Mouse (Mus musculus) left cerebral cortex, postnatal 4 days (tissue): ENCODE results near the gene Snrpc. TPM values are rescaled to one million over a fixed set of nuclear protein-coding genes. Genes with fewer than 3 reads are reported as not detected.

Source experiments
- DNase-seq: peaks from one replicate; pipeline ENCODE4 v3.0.0-alpha.2; 2022
- intact Hi-C: fragments of 180-260 bp; cut with DNase I; formaldehyde crosslinking; loops from one replicate; pipeline ENCODE4 v1.15.1; 2025
- total RNA-seq, 2 experiments: library from RNA; stranded (reverse); gene quantifications; 2 replicates each; pipeline ENCODE4 v1.2.3; 2021

The Snrpc gene
- total RNA-seq, 2 experiments from 2014 or later, result 97.7 to 108 TPM

DNA sequence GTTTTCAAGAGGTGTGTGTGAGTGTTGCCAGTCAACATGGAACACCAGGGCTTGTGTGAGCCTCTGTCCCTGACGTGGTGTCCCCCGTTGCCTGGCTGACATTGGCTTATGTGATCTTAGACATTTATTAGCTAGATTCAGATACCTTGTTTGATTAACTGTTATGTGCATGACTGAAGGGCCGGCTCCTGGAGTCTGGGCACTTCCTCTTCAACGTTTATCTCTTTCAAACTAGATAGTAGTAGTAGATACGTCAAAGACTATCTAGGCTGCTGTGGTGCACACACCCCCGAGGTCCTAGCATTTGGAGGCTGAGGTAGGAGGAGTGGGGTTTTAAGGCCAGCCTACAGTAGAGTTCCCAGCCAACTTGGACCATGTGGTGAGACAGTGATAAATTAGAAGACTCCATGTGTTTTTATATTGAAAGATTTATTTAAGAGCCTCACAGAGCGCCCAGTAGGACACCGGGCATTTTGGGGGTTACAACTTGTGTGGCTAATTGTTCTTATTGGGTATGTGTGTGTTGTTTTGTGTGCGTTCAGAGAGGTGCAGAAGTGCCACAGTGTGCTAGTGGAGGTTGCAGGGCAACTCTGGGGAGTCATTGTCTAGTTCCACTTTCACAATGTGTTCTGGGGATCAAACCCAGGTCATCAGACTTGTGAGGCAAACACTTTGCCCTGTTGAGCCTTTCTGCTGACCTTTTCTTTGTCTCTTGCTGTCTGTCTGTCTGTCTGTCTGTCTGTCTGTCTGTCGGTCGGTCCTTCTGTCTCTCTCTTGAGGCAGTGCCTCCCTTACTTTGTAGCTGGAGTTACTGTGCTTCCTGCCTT lies 19.9 kb downstream of the Snrpc start:
- intact Hi-C loops, result no loop called here
- DNase-seq, result no peak

- no peak for DNase-seq
- intact Hi-C loops, result no loop called here
Observed at GRCm38 (mm10) chr17:27859131-27859530, 21.2 kb downstream of the Snrpc start.

GRCm38 (mm10) chr17:27865461-27865860 lies 27.5 kb downstream of the Snrpc start:
- intact Hi-C loops, result no loop called here
- DNase-seq, result no peak

- DNase-seq, result no peak
- intact Hi-C loops, result no loop called here
Observed at GRCm38 (mm10) chr17:27866737-27867136, 28.8 kb downstream of the Snrpc start.

- intact Hi-C loops, result no loop called here
- DNase-seq, result no peak
Observed at GRCm38 (mm10) chr17:27871851-27872250, 33.9 kb downstream of the Snrpc start.

GRCm38 (mm10) chr17:27873583-27873982 lies 35.6 kb downstream of the Snrpc start:
- DNase-seq, result no peak
- intact Hi-C loops, result no loop called here

- intact Hi-C loops, result no loop called here
- no peak for DNase-seq
Observed at GRCm38 (mm10) chr17:27874510-27874909, 36.6 kb downstream of the Snrpc start.

DNA sequence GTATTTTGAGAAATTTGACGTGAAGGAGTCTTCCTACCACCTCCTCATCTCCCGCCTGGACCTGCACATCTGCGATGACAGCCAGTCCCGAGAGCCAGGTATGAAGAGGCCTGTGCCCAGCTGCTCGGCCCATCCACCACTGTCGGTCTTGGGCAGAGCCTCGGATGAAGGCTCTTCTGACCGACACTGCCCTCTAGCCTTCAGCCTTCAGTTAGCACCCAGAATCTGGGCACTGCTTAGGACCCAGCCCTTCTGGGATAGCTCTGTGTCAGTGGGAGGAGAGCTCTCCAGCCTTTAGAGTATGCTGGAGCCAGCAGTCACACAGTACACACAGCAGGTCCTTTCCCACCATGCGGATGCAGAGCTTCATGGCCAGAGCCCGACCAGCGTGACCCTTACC lies 43.6 kb downstream of the Snrpc start:
- no peak for DNase-seq
- intact Hi-C loops, result no loop called here

DNA sequence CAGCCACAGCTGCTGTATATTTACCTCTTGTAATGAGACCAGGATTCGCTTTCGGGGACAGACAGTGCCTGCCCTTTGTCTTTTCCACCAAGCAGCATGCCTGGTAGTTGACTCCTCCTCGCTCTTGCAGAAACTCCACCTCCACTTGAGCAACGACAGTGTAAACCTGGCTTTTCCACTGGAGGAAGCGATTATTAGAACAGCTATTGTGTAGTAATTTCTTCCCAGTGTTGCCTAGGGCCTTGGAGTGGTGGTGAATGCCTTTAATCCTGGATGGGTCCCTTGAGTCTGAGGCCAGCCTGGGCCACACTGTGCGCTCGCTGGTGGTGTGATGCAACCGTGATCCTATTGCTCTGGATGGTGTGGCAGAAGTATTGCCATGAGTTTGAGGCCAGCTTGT lies 45.2 kb downstream of the Snrpc start:
- no peak for DNase-seq
- intact Hi-C loops, result no loop called here

GRCm38 (mm10) chr17:27883994-27884393 lies 46.0 kb downstream of the Snrpc start:
- intact Hi-C loops, result no loop called here

DNA sequence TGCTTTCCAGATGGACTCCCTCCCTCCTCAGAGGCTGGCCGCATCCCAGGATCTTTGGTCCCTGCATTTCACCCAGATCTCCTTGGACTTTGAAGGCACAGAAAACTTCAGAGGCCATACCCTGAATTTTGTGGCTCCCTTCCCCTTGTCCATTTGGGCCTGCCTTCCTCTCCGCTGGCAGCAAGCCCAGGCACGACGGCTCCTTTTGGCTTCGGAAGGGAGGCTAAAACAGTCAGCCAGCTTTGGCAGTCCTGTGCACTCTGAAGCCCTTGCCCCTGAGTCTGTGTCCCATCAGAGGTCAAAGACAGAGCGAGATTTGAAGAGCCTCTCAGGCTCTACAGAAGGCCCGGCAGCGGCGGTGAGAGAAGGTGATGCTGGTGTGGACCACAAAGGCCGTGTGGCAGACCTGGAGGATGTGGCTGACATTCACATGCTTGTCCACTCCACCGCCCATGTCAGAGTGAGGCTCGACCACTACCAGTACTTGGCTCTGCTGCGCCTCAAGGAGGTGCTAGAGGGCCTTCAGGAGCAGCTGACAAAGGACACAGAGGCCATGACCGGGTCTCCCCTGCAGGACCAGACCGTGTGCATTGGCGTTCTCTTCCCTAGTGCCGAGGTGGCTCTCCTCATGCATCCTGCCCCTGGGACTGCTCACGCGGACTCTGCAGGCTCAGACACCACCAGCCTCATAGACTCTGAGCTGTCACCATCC lies 48.7 kb downstream of the Snrpc start:
- DNase-seq, result peak; percentile 27
- intact Hi-C loops, result no loop called here

More at GRCm38 (mm10) chr17:27883994-27884393, 46.0 kb downstream of the Snrpc start:
- no peak for DNase-seq

Other genes starting within 250 kb of the Snrpc start
- 100 to 1,000 TPM; 506 to 527 TPM for gene Nudt3, start 214.7 kb upstream of the Snrpc start, total RNA-seq
- not detected for gene RPS10-NUDT3, start 202.9 kb upstream of the Snrpc start, total RNA-seq
- 100 to 1,000 TPM; 695 to 751 TPM for gene Rps10, start 201.5 kb upstream of the Snrpc start, total RNA-seq
- 10 to 100 TPM; 66.7 to 77.1 TPM for gene Pacsin1, start 182.6 kb upstream of the Snrpc start, total RNA-seq
- 1 to 10 TPM; 2.8 to 5.8 TPM for gene Spdef, start 109.2 kb upstream of the Snrpc start, total RNA-seq
- gene D17Wsu92e, start 17.5 kb upstream of the Snrpc start, total RNA-seq, result 10 to 100 TPM; 90.2 to 90.3 TPM
- 10 to 100 TPM; 25.6 to 29.4 TPM for gene Uhrf1bp1, start 18.3 kb downstream of the Snrpc start, total RNA-seq
- gene Anks1, start 71.2 kb downstream of the Snrpc start, total RNA-seq, result 10 to 100 TPM; 45.5 to 46.5 TPM
- 10 to 100 TPM; 32.4 to 32.7 TPM for gene Taf11, start 71.7 kb downstream of the Snrpc start, total RNA-seq
- 1 to 10 TPM; 2.2 to 3.6 TPM for gene Tcp11, start 242.5 kb downstream of the Snrpc start, total RNA-seq